Mouse (Mus musculus) limb, embryonic 14.5 days (tissue): ENCODE results near the gene Ubxn6. TPM values are rescaled to one million over a fixed set of nuclear protein-coding genes. Genes with fewer than 3 reads are reported as not detected.

Experiments used
- ATAC-seq: fragments of 200-750 bp; cut with Nextera tagmentation; 2 replicates; pipeline ENCODE4 v1.8.0; 2017; ENCODE audit warnings: low read depth, moderate number of reproducible peaks, moderate TSS enrichment; ENCODE audit not compliant: low FRiP score
- DNase-seq: peaks from one replicate; pipeline ENCODE4 v3.0.0-alpha.2; 2015; ENCODE audit warnings: low spot score
- H3K27ac ChIP-seq: fragments of 300-500 bp; sonication (generic); replicated peaks from 2 replicates; pipeline ENCODE4 v1.5.1; 2014; ENCODE audit warnings: low read depth, mild to moderate bottlenecking, low read length, moderate library complexity, mixed read lengths
- H3K27me3 ChIP-seq: fragments of 300-500 bp; sonication (generic); 2 replicates; pipeline ENCODE4 v1.6.1; 2014; ENCODE audit warnings: low read length, mixed read lengths; ENCODE audit not compliant: control insufficient read depth, insufficient read depth
- H3K36me3 ChIP-seq: fragments of 300-500 bp; sonication (generic); 2 replicates; pipeline ENCODE4 v1.6.1; 2014; ENCODE audit warnings: mild to moderate bottlenecking, low read length, moderate library complexity, mixed read lengths; ENCODE audit not compliant: control insufficient read depth, insufficient read depth
- H3K4me1 ChIP-seq: fragments of 300-500 bp; sonication (generic); 2 replicates; pipeline ENCODE4 v1.6.1; 2014; ENCODE audit warnings: antibody characterized with exemption, low read length, mixed read lengths; ENCODE audit not compliant: control insufficient read depth, insufficient read depth
- H3K4me2 ChIP-seq: fragments of 300-500 bp; sonication (generic); replicated peaks from 2 replicates; pipeline ENCODE4 v1.6.1; 2014; ENCODE audit warnings: low read depth, mild to moderate bottlenecking, low read length, moderate library complexity; ENCODE audit not compliant: severe bottlenecking
- H3K4me3 ChIP-seq: fragments of 300-500 bp; sonication (generic); replicated peaks from 2 replicates; pipeline ENCODE4 v1.5.1; 2014; ENCODE audit warnings: low read length
- H3K9ac ChIP-seq: fragments of 300-500 bp; sonication (generic); 2 replicates; pipeline ENCODE4 v1.6.1; 2014; ENCODE audit warnings: mild to moderate bottlenecking, low read depth, low read length, moderate library complexity; ENCODE audit not compliant: severe bottlenecking
- H3K9me3 ChIP-seq: fragments of 300-500 bp; sonication (generic); 2 replicates; pipeline ENCODE4 v1.6.1; 2016; ENCODE audit warnings: low read length; ENCODE audit not compliant: control insufficient read depth
- POLR2A ChIP-seq: fragments of 200-500 bp; IDR thresholded peaks from 2 replicates; pipeline ENCODE4 v1.8.0; 2012; ENCODE audit warnings: inconsistent platforms, mild to moderate bottlenecking, moderate library complexity, borderline replicate concordance; ENCODE audit not compliant: insufficient read depth, insufficient read length; ENCODE audit errors: extremely low read depth
- WGBS: fragments of 180-500 bp; shearing (Covaris S2); extraction: QIAGEN DNeasy Blood & Tissue Kit; methylation state at CpG from one replicate; pipeline ENCODE4 v1.1.7; 2014; 5-methylcytosine and 5-hydroxymethylcytosine counted together
- polyA plus RNA-seq, 2 experiments: library from polyadenylated mRNA; depleted of rRNA in 1 of 2; stranded (reverse) in 1 of 2; unstranded in 1 of 2; fragments of >200 nt; fragmentation: Nextera tagmentation in 1 of 2; extraction: Ambion mirVana in 1 of 2; gene quantifications; 2 replicates each; pipeline versions ENCODE4 v1.2.1 to v1.2.3; 2012 to 2014

Gene Ubxn6
- polyA plus RNA-seq (2012; rRNA removed): 61.9 and 82.9 TPM in 2 replicates
- 36.4 and 43.1 TPM in 2 replicates for polyA plus RNA-seq (2014; fragmentation: Nextera tagmentation; extraction: Ambion mirVana)

DNA sequence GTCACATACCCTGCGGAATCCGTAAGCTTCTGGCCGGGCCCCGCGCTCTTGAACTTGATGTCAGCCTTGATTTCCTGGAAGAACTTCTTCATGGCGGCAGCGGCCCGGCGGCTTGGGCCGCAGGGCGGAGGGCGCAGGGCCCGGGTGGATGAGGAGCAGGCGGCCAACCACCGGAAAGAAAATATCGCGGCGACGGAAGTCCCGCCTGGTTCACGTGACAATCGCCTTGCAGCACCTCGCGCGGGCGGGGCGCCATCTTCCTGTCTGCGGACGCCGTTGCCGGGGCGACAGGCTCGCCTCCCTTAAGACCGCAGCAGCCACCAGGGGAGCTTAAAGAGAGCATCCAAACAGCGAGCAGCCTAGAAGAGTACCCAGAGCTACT lies at the start of gene Ubxn6:
Ubxn6 (minus strand) TSS at position 202 of the 382 bp plus-strand sequence.
- ATAC-seq (peak; percentile 17), DNase-seq (peak; percentile 97)
- Histone ChIP-seq H3K27ac (peak within 1 kb of the TSS; percentile 92), H3K9me3 (no peaks in the 10 kb centered on the region), H3K27me3 (no peaks in the 10 kb centered on the region), H3K4me1 (peaks cover 12% of the 10 kb centered on the region; the same call in 1 of the 2 replicates), H3K4me3 (peak within 1 kb of the TSS; percentile 80), H3K36me3 (peaks cover 34% of the 10 kb centered on the region), H3K9ac (peak within 1 kb of the TSS; percentile 78), H3K4me2 (peak within 1 kb of the TSS; percentile 66)
- 0% methylated on average over 35 of the region's 35 CpGs for WGBS
- TF ChIP-seq POLR2A: peak; percentile 64; the same call in 1 of the 2 replicates

DNA sequence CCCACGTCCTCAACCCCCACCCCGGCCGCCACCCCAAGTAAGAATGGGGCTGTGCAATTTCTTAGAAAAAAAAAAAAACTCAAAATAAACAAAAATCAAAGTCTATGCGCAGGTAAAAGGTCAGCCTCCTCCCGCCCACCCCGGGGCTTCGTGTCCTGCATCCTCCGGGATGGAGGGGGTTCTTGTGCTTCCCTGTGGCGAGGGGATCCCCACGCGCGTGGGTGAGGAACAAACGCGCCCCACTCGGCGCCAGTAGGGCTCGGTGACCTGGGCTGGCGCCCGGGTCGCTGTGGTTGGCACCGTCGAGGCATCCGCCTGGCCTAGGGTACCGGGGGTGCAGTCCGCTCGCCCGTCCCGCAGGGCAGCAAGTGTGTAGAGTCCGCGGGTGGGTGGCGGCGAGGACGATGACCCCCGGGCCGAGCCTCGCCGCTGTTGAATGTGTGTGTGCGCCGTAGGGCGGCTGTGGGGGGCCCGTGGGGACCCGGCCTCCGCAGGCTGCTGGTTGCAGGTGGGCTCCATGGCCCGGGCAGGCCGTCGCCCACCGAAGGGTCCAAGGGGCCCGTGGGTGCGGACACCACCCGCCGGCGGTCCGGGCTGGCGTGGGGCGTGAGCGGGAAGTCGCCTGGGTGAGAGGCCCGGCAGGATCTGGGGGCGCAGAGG lies 49.0 kb upstream of the Ubxn6 start:
- peak overlapping the region; percentile 38 for H3K4me3 ChIP-seq
- H3K27me3 ChIP-seq: peaks cover 62% of the 10 kb centered on the region
- H3K27ac ChIP-seq: no peak overlapping the region
- no peak for TF ChIP-seq POLR2A
- H3K4me1 ChIP-seq: no peaks in the 10 kb centered on the region; the same call in 1 of the 2 replicates
- DNase-seq (no peak), ATAC-seq (no peak)
- peaks cover 11% of the 10 kb centered on the region for H3K9me3 ChIP-seq
- H3K9ac ChIP-seq: peak overlapping the region; percentile 55
- H3K36me3 ChIP-seq: no peaks in the 10 kb centered on the region
- 42% methylated on average over 49 of the region's 59 CpGs for WGBS
- H3K4me2 ChIP-seq: peak overlapping the region; percentile 68

DNA sequence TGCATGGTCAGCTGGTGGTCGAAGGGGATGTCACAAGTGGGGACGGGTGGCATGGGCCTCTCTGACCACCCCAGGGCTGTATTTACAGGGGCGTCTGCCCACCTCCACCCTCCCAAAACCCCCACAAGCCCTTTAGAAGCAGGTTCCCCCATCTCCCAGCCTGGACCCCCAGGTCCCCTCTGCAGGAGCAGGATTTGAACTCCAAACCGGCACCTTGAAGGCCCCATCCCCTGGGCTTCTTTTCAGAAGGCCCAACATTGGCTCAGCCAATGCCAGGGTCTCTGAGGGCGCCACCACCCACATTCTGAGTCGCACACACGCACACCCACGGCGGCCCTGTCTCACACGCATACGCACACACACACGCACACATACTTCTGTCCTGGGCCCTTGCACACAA lies 48.3 kb upstream of the Ubxn6 start:
- no peak overlapping the region for H3K4me2 ChIP-seq
- no peak for DNase-seq
- no peak for TF ChIP-seq POLR2A
- H3K9ac ChIP-seq: no peak overlapping the region
- no peak for ATAC-seq
- no peak overlapping the region for H3K4me3 ChIP-seq
- no peak overlapping the region for H3K27ac ChIP-seq
- peaks cover 11% of the 10 kb centered on the region for H3K9me3 ChIP-seq
- H3K4me1 ChIP-seq: no peaks in the 10 kb centered on the region; the same call in 1 of the 2 replicates
- H3K36me3 ChIP-seq: no peaks in the 10 kb centered on the region
- H3K27me3 ChIP-seq: peaks cover 69% of the 10 kb centered on the region
- WGBS: 88% methylated on average over 12 of the region's 12 CpGs

DNA sequence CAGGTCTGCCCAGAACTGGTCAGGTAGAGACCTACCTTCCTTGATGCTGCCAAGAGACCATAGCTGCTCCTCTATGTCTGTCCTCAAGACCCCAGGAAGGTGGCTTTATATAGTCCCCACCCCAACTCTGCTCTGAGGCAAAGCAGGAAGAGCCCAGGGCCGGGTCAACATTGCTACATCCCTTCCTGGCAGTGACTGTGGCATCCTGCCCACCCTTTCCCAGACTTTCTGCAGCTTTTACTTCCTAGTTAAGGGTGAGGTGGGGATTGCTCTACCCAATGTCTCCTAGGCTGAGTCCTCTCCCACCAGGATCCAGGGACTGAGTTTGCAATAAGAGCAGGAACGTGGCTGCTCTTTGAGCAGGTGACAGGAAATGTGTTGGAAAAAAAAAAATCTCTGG lies 47.0 kb upstream of the Ubxn6 start, which contains the start of gene Lrg1:
Lrg1 (minus strand) TSS at position 176 of the 400 bp plus-strand sequence.
- 60% methylated on average over 2 of the region's 2 CpGs for WGBS
- no peak within 1 kb of the TSS for H3K4me2 ChIP-seq
- H3K9me3 ChIP-seq: peaks cover 11% of the 10 kb centered on the region
- no peak within 1 kb of the TSS for H3K9ac ChIP-seq
- DNase-seq (no peak), ATAC-seq (no peak)
- no peak within 1 kb of the TSS for H3K27ac ChIP-seq
- H3K4me3 ChIP-seq: no peak within 1 kb of the TSS
- TF ChIP-seq POLR2A: no peak
- H3K27me3 ChIP-seq: peaks cover 77% of the 10 kb centered on the region
- no peaks in the 10 kb centered on the region for H3K36me3 ChIP-seq
- H3K4me1 ChIP-seq: peaks cover 5% of the 10 kb centered on the region

DNA sequence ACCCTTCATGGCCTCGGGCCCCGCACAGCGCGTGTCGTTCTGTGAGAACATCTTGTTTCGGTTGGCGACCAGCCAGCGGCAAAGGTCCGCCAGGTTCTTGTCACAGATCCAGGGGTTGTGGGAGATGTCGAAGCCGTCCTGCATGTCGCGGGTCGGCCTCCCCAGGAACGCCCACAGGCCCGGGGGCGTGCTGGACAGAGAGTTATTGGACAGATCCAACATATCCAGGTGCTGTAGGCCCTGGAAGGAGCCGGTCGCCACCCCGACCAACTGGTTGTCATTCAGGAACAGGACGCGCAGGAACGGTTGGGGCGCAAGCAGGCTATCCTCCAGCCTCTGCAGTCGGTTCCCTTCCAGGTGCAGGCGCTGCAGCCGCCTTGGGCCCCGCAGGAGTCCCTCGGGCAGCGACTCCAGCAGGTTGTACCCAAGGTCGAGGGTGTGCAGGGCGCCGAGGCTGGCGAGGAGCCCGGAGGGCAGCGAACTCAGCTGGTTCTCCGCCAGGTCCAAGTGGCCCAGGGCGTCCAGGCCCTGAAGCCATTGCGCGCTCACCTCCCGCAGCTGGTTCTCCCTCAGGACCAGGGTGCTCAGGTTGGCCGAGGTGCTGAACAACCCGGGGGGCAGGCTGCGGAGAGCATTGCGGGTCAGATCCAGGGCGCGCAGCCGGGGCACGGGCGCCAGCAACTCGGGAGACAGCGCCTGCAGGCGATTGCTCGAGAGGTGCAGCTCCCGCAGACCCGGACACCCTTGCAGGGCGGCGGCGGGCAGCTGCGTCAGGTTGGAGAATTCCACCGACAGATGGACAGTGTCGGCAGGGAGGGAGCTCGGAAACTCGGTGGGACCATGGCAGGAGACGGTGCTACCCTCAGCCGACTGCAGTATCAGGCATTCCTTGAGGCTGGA lies 45.4 kb upstream of the Ubxn6 start:
- 6% methylated on average over 64 of the region's 66 CpGs for WGBS

More for the DNA sequence above, 45.4 kb upstream of the Ubxn6 start:
- peaks cover 5% of the 10 kb centered on the region for H3K4me1 ChIP-seq
- H3K9ac ChIP-seq: no peak overlapping the region
- ATAC-seq (no peak), DNase-seq (no peak)
- H3K4me2 ChIP-seq: peak overlapping the region; percentile 7; the same call in 1 of the 2 replicates
- peaks cover 75% of the 10 kb centered on the region for H3K27me3 ChIP-seq
- peaks cover 11% of the 10 kb centered on the region for H3K9me3 ChIP-seq
- no peaks in the 10 kb centered on the region for H3K36me3 ChIP-seq
- H3K27ac ChIP-seq: no peak overlapping the region
- peak overlapping the region; percentile 4; the same call in 1 of the 2 replicates for H3K4me3 ChIP-seq
- TF ChIP-seq POLR2A: no peak
